Mouse (Mus musculus): ENCODE data around the gene Igsf21.

- no peak for TF ChIP-seq CTCF (IDR thresholded peaks at IDR 0.05; ENCODE audit: low read depth, low read length)
- TF ChIP-seq POLR2A (IDR thresholded peaks at IDR 0.05; ENCODE audit: extremely low read depth, insufficient read depth, low read length) = no peak
These were observed 5.8 kb upstream of the Igsf21 start for GRCm38 (mm10) chr4:140252369-140252768.
